Mouse (Mus musculus) G1E (cell line): Measurements from ENCODE around the gene 1190002N15Rik.

Source experiments
- CTCF ChIP-seq: IDR thresholded peaks from 2 replicates; pipeline ENCODE4 v1.5.1; 2012; ENCODE audit warnings: low read depth, low read length, inconsistent platforms, mixed read lengths
- GATA1 ChIP-seq: IDR thresholded peaks from 2 replicates; pipeline ENCODE4 v1.6.1; 2012; ENCODE audit warnings: borderline replicate concordance, low read length, inconsistent platforms, mixed read lengths
- GATA2 ChIP-seq: IDR thresholded peaks from 2 replicates; pipeline ENCODE4 v1.6.1; 2012; ENCODE audit warnings: low read depth, low read length, inconsistent platforms, borderline replicate concordance
- POLR2AphosphoS5 ChIP-seq: IDR thresholded peaks from 2 replicates; pipeline ENCODE4 v1.6.1; 2012; ENCODE audit warnings: low read depth, low read length, inconsistent platforms; ENCODE audit not compliant: insufficient replicate concordance
- TAL1 ChIP-seq: conservative IDR thresholded peaks from 2 replicates; pipeline ENCODE4 v1.6.1; 2012; ENCODE audit warnings: low read depth, low read length, inconsistent platforms, mixed read lengths

- TF ChIP-seq POLR2AphosphoS5 (no peak), CTCF (no peak), GATA1 (no peak), TAL1 (no peak), GATA2 (no peak)
Observed at GRCm38 (mm10) chr9:94487976-94488375, 49.9 kb downstream of the 1190002N15Rik start.
